Mouse (Mus musculus): ENCODE results near the gene Hist1h2bg.
"Not testable (repeated sequence)": the region's sequence is repeated elsewhere in the genome, so short reads cannot be mapped to it uniquely, and the experiment has no call there.

Gene Hist1h2bg

DNA sequence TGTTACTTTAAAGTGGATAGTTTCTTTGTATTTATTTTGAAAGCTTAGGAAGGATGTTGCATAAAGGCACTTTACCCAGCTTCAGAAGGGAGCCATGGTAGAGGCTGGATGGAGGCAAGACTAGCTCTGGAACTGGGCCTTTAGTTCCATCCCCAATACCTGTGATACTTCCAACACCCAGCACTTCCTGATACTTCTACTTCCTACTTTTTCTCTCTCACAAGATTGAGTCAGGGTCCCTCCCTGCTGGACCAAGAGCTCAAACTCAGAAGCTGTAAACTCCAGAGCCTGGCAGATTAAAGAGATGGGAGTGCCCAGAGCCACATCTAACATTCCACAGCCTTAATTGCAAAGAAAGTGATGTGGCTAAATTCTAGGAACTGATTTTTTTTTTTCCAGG is 13.1 kb downstream of the Hist1h2bg start:
- no peak for DNase-seq (ENCODE audit: low spot score)

- peak; percentile 27 for DNase-seq (ENCODE audit: low spot score)
Observed at GRCm38 (mm10) chr13:23585029-23585441, 13.8 kb downstream of the Hist1h2bg start.

GRCm38 (mm10) chr13:23585442-23586098 is 14.4 kb downstream of the Hist1h2bg start:
- peak; percentile 68 for DNase-seq (ENCODE audit: low spot score)

DNA sequence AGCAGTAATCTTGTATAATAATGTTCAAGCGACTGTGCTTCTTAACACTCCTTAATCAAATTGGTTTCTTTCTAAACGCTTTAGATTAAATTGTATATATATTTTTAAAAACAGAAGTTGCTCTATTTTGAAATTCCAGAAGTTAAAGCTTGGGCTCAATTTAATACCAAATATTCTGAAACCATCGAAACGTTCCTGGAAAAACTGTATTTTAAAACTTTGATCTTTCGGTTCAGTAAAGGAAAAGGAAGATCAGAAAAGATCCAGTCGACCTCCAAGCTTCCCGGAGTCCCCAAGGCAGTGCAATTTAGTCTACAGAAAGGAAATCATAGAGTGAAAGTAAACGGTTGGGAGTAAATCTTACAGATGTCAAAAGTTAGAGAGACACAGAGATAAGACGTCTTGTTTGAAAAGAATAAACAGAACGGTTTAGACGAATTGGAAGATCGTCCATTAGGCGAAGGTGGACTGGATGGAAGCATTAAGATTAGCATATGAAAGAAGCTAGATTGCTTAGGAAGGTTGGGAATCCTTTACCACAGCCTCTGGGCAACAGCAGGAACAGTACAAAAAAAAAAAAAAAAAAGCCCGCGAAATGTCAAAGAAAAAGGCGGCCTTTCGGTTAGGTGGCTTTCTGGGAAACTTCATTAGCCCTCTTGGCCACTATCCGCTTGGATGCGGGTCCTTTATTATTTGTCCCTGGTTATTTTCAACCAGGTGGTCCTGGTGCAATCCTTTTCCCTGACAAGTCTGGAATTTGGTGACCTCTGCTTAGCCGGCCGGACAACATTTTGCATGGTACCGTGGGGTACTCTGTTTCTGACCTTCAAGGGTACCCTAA is 15.1 kb downstream of the Hist1h2bg start:
- DNase-seq (ENCODE audit: low spot score) = no peak

- DNase-seq (ENCODE audit: low spot score) = no peak
Observed at GRCm38 (mm10) chr13:23586940-23587225, 15.7 kb downstream of the Hist1h2bg start.

GRCm38 (mm10) chr13:23591206-23591605 is 20.0 kb downstream of the Hist1h2bg start:
- DNase-seq (ENCODE audit: low spot score) = no peak

GRCm38 (mm10) chr13:23591886-23592285 is 20.7 kb downstream of the Hist1h2bg start:
- DNase-seq (ENCODE audit: low spot score) = not testable (repeated sequence)

- no peak for DNase-seq (ENCODE audit: low spot score)
Observed at GRCm38 (mm10) chr13:23592614-23593013, 21.4 kb downstream of the Hist1h2bg start.

DNA sequence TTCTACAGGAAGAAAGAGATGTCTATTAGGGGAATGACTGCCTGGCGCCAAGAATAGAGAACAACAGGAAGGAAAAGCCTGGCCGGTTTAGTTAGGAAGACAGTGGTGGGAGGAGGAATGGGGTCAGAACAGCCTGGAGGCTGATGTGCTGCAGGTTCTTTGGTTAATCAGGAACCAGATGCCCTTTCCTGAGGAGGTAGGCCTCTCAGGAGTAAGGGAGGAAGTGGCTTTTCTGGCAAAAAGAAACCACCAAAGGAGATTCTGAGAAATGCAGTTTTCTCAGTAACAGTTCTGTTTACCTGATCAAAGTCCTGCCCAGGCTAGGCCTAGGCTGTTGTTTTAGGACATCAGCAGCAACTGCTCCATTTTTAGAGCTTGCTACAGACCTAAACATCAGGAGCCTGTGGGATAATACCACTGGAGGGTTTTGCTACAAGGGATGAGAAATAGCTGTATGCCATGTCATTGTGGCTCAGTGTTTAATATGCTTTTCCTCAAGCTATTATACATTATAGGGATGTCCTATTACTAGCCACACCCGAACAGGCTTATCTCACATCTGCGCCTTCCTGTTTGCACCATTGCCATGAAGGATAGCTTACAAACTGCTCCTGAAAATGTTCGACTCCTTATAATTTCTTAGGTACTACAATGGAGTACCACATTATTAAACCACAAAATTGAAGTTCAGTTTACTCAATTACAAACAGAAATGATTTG is 22.0 kb downstream of the Hist1h2bg start:
- DNase-seq (ENCODE audit: low spot score) = no peak

GRCm38 (mm10) chr13:23595185-23595584 is 24.0 kb downstream of the Hist1h2bg start:
- DNase-seq (ENCODE audit: low spot score) = no peak

DNA sequence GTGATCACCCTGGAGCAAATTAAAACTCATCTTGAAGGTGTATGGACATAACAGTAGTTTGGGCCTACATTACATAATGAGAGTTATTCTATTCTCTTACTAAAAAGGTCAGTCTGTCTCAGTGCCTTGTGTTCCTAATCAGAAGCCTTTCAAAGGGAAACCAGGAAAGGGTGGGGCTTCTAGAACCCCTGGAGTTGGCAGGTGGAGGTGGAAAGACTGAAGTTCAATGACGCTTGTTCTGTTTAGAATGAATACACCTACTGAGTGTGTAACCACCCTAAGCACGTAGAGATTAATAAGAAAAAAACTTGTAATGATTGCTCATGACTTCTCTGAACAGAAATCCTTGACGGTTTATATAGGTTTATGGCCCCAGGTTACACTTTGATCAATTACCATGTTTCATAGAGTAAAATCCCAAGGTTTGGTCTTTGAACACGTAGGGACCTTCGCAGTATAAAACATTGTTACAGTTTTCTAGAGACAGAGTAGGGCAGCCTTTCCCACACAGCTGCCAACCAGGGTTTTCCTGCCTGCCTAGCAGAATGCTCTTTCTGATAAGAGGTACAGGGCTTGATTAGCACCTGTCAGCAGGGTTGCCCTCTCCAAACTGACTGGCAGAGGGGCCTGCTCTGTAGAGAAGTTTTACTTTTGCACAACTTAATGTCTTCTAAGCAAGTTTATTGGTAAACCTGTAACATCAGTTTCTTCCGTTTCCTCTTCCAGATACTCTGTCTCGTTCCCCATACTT is 24.6 kb downstream of the Hist1h2bg start:
- DNase-seq (ENCODE audit: low spot score) = no peak

DNA sequence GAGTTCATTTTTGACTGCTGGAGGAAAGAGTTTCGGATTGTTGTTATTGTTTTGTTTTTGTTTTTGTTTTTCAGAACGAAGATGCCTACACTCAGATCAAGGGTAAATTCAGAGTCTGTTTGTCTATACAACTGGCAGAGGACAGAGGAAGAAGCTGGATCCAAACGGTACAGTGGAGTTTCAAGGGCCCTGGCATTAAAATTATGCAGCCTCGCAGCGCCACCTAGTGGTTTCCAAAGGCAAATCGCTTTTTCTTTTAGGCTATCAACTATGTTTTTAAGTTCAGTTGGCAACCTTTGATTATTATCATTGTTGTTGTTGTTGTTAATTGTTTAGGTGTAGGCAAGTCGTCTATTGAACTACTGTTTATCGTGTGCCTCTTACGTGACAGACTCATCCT is 26.8 kb downstream of the Hist1h2bg start:
- no peak for DNase-seq (ENCODE audit: low spot score)

DNA sequence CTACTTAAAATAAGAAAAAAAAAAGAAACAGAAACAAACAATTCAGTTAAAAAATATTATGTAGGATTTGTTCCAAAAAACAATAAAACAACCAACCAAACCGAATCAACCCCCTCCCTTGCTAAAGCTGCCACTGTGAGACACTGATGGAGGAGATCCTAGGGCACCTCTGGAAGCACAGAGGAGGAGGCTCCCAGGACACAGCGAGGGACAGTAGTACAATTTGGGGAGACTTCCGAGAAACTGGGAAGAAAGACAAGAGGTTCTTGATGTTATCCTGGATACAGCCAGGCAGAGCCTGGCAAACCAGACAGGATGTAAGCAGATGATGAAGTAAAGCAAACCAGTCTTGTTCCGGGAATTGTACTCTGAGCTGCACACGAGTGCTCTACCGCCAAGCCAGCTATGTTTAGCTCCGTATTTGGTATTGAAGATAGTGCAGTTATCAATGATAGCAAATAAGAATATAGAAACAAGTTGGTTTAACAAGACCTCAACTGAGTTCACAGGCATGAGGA is 32.0 kb downstream of the Hist1h2bg start:
- DNase-seq (ENCODE audit: low spot score) = no peak

DNA sequence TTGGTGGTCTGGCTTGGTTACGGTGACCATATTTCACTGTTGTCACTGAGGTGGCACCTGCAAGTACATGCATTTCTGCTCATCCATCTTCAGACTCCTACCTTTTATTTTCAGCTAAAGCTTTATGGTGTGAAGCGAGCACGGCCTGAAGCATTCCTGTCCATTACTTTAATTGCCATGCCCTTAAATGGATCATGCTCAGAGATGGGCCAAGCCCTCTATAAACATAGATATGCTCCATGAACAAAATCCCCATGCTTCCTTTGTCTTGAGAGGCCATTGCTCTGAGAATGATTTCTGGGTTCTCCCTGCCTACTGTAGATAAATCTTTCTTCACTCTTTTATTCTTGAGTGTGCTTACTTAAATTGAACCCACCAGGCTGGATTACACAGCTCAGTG is 33.3 kb downstream of the Hist1h2bg start:
- DNase-seq (ENCODE audit: low spot score) = no peak

DNA sequence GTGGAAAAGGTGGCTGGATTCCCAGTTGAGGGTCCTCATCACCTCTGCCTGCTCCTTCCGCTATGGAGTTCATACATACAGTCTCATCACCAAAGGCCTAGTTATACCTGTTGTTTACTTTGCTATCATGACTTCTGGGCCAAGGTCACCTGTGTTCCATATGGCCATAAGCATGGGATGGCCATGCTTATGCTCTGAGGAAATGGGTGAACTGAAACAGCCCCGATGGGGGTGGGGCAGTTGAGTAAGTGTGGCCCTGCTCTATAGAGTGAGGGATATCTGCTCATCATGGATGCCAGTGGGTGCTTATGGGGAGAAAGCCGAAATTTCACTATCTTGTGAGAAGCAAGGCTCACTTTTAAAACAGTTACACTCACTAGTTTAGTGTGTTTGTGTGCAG is 33.9 kb downstream of the Hist1h2bg start:
- no peak for DNase-seq (ENCODE audit: low spot score)

DNA sequence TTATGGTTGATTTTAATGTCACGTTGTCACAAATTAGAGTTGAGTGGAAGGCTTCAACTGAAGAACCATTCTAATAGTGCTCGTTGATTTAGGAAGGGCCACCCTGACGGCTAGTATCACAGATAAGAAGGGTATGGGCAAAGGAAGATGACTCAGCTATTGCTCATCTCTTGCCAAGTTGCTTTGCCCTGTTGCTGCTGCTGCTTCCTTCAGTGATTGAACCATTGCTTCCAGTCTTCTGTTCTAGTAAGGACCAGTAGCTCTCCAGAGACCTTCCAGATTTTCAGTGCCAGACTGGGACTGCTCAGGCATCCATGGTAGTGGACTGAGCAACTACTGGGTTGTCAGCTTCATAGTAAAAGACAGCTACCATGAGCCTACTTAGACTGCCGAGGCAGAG is 38.0 kb downstream of the Hist1h2bg start:
- DNase-seq (ENCODE audit: low spot score) = no peak

GRCm38 (mm10) chr13:23609844-23610243 is 38.6 kb downstream of the Hist1h2bg start:
- no peak for DNase-seq (ENCODE audit: low spot score)

- DNase-seq (ENCODE audit: low spot score) = no peak
Observed at GRCm38 (mm10) chr13:23610393-23610792, 39.2 kb downstream of the Hist1h2bg start.

GRCm38 (mm10) chr13:23611638-23612037 is 40.4 kb downstream of the Hist1h2bg start:
- no peak for DNase-seq (ENCODE audit: low spot score)

DNA sequence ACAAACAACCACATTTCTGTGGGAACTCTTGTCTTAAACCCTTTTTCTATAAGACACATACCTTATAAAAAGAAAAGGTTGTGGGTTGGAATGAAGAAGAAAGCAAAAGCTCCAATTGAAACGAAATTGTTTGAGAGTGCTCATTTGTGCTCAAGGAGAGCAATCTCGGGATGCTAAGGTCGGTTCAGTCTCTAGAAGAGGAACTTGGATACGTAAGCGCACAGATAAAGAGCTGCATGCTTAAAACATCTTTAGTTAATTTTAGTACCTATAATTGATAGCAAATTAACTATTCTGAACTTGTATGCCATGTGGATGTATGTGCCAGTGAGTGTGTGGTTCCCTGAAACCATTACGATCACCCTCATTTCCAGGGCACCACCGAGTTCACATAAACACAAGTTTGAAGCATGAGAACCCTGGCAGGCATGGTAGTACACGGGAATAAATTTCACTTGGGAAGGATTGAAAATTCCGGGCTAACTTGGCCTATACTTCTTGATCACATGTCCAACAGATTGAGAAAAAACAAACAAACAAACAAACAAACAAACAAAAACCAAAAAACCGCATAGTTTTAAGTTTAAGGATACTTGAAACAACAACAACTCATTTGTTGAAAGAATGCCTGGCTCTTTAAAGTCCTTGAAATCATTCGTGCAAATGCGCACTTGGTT is 49.0 kb downstream of the Hist1h2bg start:
- no peak for DNase-seq (ENCODE audit: low spot score)

DNA sequence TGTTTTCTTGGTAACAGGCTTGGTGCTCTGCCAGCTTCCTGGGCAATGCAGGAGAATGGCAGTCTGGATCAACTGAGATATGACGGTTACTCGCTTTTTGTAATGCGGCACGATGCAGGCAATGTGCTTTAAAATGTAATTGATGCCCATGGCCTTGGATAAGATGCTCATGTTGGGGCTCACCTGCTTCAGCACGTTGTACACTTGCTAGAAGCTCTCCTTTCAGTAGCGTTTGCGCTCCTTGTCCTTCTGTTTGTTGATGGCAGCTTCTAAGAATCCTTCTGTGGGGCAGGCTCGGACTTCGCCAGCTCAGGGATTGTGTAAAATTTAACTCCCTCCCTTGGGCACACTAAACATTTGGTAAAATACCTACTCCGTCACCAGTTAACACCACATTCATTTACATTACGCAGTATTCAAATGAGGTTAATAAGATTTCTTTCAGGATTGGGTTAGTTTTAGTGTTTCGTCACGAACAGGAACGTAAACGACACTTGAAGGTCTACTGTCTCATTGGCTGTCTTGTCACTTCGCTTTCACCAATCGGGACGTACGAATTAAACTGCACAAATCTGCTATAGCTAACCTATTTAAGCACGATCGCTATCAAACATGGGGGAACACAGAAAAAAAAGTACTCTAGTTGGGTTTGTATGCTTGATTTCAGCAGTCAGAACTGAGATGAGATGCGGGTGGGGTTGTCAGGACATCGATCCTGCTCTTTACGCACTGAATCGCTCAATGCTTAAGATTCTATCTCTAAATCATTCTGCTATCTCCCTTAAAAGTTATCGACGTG is 49.7 kb downstream of the Hist1h2bg start, which contains the start of gene Hist1h2be:
Gene Hist1h2be (minus strand): TSS at position 392 of the 799 bp plus-strand sequence.
- DNase-seq (ENCODE audit: low spot score) = peak; percentile 54
